Mouse (Mus musculus) cerebellum, adult (tissue): ENCODE results near the gene Prkcsh.

Experiments
- ATAC-seq: cut with Nextera tagmentation; 2 replicates; pipeline ENCODE4 v1.9.2; 2017; ENCODE audit warnings: mild to moderate bottlenecking, moderate library complexity, mixed read lengths; ENCODE audit not compliant: insufficient number of reproducible peaks, low FRiP score, low TSS enrichment

The Prkcsh gene

DNA sequence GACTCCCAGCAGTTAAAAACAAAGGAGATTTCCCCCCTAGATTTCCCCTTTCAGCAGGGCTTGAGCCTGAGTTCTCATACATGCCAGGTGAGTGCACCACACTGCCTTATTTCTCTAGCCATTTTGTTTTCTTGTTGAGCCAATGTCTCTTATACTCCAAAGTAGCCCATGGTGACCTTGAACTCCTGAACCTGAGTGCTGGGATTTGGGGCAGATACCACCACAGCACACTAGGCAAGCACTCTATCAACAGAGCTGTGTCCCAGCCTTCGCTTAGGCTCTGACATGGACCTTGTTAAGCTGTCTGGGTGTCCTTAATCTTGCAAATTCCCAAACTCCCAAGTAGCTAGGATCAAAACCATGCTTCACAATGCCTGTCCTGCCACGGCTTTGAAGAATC, 39.2 kb downstream of the Prkcsh start:
- no peak for ATAC-seq

DNA sequence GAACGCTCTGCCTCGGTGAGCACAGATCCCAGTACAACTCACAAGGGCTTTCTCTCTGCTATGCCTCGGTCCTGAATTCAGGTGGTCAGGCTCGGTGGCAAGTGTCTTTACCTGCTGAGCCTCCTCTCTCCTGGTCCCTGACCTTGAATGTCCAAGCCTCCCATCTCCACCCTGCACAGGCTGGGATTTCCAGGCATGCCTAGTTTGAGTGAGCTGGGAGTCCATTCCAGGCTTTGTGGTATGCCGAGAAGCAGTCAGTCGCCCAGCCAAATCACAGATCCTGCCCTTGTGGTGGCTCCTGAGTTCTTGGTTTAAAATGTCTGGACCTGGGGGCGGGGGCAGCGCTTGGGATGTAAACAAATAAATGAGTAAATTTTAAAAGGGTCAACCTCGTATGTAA, 44.7 kb downstream of the Prkcsh start:
- no peak for ATAC-seq

DNA sequence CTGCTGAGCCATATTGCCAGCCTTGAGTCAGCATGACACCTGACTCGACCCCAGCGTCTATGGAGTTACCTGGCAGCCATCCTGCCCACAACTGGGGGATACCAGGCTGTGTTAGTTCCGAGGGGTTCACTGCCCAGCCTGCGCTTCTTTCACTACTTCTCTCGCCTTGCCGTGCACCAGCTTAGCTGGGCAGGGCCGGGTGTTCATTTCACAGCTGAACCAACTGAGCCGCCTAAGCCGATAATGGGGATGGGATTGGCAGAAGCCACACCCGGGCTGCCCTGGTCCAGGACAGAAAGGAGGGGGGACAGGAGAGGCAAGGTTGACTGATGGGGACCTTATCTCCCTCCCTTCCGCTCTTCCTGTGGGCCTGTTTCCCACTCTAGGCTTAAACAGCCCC, 46.7 kb downstream of the Prkcsh start:
- no peak for ATAC-seq

DNA sequence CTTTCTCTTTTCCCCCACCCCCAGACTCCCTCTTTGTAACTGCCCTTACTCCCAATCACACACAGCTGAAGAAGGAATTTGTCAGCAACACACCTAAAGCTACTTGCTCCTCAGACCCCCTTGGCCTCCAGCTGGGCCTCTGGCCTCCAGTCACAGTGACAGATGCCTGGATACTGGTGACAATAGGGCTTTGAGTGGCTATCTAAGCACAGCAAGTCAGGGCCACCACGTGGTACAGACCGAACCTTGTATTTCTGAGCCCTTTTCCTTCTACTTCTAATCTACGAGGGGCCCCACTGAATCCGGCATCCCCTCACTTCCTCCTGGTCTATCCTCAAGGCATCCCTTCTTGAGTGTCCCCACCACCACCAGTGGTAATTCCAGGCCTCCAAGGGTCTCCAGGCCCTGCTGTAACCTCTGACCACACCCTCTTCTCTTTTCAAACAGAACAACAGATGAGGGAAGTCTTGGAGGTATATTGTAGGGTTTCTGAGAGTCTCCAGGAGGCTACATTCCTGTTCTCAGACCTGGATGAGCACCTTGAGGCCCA, 47.2 kb downstream of the Prkcsh start:
- ATAC-seq: no peak

DNA sequence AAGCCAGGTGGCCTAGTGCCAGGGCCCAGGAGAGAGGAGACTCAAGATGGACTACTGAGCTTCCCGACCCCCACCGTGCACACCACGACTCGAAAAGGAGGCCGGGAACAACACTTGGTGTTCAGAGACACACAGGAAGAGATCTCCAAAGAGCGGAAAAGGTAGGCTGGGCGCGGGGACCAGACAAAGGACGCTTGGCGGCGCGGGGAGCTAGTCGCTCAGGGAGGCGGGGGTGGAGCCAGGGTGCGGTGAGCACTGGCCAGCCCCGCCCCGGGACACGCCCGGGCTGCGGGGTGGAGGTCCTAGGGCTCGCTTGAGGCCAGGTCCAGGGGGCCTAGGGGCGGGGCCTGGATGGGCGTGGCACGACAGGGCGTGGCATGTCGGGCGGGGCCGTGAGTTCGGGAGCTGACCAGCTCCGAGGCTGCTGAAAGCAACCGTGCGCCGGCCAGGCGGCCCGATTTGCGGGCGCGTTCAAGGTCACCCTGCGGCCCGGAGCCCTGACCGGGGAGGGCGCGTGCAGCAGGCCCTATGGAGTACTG, 47.8 kb downstream of the Prkcsh start:
- ATAC-seq: peak; percentile 29; the same call in 1 of the 2 replicates

DNA sequence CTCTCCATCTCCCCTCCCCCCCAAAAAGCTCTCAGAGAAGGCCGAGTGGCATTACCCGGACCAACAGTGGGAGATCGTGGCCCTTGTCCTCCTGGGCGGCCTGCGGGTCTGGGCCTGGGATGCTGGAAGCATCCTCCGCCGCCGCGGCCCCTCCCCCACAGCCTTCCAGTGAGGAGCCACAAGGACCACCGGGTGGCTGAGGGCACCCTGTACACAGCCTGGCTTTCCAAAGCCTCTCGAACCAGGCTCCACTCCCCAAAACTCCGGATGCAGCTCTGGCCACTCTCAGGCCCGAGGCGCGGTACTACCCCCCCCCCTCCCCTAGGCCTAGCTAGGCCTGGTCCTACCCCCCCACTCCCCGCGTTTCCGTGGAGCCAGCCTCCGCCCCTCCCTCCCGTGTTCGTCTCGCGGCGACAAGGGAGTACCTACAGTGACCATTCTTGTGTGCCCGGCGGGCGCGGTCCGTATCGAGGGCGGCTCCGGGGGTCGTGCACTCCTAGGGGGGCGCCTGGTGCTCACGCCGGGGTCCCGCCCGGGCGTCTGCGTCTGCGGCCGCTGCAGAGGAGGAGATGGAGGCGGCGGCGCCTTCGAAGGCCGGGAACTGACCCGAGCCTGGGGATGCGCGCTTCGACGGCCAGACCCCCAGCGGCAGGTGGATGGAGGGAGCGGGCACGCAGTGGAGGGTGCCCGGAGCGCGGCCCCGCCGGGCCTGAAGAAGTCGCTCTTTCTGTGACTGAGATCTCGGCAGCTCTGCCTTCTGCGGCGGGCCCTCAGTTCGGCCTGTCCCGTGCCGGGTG, 48.8 kb downstream of the Prkcsh start:
- ATAC-seq: no peak

DNA sequence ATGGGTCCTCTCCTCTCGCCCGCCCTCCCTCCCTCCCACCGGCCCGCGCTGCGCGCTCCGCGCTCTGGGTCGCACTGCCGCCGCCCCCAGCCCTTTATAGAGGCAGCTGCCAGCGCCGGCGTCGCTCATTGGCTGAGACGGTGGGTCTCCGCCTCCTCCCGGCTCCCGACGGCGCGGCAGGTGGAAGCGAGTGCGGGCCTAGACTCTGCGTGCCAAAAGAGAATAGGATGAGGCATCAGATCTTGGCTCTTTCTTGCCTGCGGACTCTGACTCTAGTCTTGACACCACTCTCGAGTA, 49.3 kb downstream of the Prkcsh start, which contains the start of gene Elavl3:
TSS of gene Elavl3 (minus strand) at position 66 of the 297 bp plus-strand sequence.
- ATAC-seq: peak; percentile 41

DNA sequence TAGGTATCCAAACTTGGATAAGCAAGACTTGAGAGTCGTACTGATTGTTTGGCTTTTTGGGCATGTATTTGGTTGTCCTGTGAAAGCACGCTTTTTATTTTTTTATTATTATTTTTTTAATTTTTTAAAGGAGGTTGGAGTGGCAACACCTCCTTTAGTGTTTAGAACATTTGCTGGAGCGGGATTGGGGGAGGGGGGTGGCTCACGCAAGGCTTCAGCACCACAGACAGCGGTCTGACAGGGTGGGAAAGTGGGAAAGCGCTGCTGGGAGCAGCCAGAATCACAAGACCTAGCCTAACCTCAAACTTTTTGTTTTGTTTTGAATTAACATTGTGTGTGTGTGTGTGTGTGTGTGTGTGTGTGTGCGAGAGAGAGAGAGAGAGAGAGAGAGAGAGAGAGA, 51.1 kb downstream of the Prkcsh start:
- no peak for ATAC-seq

DNA sequence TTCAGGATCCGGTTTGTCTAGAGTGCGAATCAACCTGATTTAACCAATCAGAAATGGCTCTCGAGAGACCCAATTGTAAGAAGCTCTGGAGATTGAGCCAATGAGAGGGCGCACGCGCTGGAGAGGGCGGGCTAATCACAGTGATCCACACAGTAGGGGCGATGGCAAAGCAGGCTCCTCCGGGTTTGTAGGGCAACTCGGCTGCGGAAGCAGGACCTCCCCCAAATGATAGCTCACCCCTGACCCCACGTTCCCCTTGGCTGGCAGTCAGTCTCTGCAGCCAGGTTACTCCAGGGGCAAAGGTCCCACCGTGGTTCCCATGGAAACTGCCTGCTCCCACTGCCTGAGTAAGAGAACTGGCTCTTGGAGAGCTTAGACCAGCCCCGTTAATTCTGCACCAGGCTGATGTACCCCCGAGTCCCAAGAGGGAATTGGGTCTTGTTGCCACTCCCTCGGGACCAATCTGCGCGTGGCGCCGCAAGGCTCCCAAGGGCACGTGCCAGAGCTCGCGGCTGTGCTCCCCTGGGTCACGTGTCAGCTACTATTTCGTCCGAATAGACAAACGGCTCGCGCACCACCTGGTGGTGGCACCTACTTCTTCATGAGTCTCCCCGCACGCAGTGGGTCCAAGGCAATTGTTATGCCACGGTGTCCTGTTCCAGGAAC, 51.9 kb downstream of the Prkcsh start:
- ATAC-seq: peak; percentile 36

DNA sequence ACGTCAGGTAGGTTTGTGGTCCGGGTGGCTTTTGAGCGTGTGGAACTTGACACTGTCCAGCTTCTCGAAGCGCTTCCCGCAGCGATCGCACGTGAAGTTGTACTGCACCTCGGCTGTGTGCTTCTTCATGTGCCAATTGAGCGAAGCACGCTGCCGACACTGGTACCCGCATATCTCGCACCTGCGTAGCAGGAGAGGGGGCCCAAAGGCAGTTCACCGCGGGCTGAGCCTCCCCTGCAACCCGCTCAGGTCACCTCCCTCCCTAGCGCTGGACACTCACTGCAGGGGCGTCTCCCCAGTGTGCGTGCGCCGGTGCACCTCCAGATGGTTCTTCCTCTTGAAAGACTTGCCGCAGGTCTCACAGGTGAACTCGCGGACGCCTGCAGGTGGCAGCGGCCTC, 53.1 kb downstream of the Prkcsh start:
- no peak for ATAC-seq

DNA sequence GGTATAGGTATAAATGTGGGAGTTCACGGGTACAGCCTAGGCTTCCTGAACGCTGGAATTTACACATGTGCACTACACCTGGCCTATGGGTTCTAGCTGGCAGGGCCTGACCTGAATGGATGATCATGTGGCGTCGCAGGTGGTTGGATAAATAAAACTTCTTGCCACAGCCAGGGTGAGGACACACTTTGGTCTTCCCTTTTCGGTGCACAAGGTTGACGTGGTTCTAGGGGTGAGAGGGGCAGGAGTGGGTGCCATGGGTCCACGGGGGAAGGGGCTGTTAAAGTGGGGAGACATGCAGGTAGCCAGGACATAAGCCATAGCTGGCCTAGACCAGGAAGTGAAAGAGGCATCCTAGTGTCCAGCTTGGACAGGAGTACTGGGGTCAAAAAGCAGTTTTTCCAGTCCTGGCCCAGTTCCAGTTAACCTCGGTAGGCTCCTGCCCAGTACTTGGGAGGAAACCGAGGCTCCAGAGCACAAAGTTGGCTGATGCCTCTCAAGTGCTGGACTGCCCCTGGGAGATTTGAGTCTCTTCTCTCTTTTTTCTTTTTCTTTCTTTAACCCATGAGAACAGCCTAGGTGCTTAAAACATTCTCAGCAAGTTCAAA, 53.8 kb downstream of the Prkcsh start:
- ATAC-seq: no peak

DNA sequence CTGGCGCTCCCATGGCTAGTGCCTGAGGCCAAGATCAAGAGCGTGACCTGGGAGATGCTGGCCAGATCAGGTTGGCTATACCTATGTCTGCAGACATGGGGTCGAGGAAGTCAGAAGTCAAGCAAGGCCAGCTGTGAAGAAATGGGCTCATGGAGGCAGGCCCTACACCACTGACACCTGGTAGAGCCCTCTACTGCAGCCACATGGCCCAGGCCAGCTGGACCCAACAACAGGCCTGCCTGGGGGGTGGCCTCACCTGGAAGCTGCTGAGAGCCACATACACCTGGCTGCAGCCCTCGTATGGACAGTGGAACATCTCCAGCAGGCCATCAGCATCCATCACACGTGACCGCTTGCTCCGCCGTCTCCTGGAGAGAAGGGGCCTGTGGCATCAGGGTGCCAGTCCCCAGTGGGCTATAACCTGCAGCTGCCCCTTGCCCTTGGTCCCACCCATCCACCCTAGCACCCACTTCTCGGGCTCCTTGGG, 54.5 kb downstream of the Prkcsh start:
- no peak for ATAC-seq

DNA sequence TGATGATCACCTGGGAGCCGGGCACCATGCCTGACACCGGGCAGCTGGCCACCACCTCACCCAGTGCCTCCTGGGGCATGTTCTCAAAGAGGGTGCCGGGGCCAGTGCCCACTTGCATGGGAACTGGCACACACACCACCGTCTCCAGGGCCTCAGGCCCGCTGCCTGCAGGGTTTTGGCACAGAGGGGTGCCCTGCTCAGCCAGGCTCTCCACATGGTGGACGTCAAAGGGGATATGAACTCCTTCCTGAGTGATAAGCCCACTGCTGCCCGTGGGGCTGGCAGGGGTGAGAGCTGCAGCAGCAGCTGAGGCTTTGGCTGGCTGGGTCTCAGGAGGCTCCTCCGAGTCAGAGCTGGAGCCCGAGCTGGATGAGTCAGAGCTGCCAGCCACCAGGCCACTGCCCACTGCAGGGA, 55.4 kb downstream of the Prkcsh start:
- ATAC-seq: 0 out of 2 replicates have a peak, but pooled peaks have one; percentile 12

DNA sequence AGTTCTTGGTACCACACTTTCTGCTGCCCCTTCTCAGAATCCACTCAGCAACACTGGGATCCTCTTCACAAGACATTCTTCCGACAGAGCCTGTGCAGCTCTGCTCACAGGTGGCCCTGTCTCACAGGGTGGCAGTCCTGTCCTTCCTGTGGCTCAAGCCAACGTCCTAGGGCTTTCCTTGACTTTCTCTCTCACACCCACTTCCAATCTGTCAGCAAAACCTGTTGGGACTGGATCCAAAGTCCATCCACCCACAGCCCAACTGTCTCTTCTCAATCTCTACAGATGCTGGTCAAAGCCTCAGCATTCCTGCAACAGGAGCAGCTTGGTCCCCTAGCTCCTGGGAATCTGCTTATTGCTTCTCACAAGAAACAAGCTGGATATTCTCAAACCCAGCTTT, 58.7 kb downstream of the Prkcsh start:
- no peak; the same call in 1 of the 2 replicates for ATAC-seq
